Mouse (Mus musculus): ENCODE measurements around the gene Tlx1.
A peak's percentile ranks its signal among the peaks of the same experiment; 100 is the strongest.

Tlx1 gene

DNA sequence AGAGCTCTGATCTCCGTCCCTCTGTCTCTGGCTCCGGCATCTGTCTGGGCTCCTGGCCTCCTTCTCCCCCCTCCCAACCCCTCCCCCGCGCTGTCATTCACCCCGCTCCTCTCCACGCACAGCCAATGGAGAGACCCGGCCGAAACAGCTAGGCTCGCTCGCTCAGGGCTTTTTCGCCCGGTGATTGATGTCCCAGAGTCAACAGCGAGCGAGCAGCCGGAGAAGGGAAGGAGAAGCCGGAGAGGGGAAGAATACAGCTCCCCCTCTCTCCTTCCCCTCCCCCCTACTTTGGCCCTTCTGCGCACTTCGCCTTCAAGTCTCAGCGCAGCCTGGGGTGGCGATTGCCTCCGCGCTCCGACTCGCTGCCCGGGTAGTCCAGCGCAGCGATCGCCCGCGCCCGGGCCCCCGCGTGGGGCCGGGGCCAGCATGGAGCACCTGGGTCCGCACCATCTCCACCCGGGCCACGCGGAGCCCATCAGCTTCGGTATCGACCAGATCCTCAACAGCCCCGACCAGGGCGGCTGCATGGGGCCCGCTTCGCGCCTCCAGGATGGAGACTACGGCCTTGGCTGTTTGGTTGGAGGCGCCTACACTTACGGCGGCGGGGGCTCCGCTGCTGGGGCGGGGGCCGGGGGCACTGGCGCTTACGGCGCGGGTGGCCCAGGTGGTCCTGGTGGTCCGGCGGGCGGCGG lies at the start of gene Tlx1:
Tlx1 (plus strand) TSS at position 191 of the 692 bp plus-strand sequence.
- DNase-seq (ENCODE audit: low read depth, low spot score) = peak; percentile 72

DNA sequence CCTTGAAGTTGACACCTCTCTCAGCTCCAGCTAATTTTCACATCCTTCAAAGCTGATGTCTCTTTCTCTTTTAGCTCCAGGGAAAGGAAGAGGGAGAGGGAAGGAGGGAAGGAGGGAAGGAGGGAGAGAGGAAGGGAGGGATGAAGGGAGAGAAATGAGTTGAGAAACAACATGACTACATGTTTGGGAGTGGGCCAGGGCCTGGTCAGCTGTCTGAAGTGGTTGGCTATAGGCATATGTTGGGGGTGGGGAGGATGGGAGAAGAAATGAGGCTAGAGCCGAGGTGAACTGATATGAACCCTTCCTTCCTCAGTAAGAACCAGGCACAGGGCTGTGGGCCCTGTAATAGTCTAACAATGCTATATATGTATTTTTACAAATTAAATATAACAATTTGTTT lies 44.9 kb upstream of the Tlx1 start:
- DNase-seq (ENCODE audit: low read depth, low spot score) = no peak

DNA sequence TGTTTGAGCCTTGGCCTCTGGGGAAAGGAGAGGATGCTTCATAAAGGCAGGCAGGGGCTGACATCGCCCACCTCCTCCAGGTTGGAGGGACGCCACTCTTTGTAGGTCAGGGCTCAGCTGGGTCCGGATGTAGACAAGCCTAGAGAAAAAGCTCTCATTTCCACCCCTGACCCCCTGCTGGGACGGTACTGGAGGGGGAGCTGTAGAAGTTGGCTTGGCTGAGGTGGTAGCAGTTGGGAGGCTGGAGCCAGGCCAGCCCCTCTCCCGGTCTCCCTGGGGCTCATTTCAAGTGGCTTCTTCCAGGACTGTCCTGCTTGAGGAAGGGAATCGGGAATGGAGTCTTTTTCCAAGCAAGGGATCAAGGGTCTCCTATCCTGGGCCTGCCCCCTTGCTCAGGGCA lies 43.8 kb upstream of the Tlx1 start:
- peak; percentile 89 for DNase-seq (ENCODE audit: low read depth, low spot score)

DNA sequence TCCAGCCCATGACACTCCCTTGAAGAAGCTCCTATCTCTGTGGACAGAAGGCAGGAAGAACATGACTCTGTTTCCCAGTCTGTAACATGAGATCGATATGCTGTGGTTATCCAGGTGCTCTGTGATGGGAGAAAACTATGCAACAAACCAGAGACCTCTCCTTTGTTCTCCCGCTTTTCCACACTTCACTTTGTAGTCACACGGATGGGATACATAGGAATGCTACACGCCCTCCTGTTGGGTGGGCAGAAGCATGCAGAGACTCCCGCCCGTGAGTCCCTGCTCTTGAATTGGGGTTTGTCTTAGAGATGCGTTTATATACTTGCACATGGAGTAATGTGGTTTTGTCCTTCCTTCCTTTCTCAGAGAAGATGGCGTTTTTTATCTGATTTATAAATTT lies 39.8 kb upstream of the Tlx1 start:
- peak; percentile 35 for DNase-seq (ENCODE audit: low read depth, low spot score)

DNA sequence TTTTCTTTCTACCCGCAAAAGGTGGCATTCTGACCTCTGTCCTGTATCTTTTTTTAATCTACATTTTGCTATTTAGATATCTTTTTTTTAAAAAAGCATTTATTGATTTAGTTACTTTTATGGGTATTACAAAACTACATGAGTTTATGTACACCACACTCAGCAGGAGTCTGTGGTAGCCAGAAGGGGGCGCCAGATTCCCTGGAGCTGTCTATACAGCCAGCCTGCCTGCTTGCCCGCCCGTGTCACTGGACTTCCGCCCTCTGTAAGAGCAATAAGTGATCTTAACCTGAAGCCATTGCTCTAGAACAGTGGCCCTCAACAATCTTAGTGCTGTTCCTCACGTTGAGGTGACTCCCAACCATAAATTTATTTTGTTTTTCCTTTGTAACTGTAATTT lies 38.0 kb upstream of the Tlx1 start:
- DNase-seq (ENCODE audit: low read depth, low spot score) = peak; percentile 78

DNA sequence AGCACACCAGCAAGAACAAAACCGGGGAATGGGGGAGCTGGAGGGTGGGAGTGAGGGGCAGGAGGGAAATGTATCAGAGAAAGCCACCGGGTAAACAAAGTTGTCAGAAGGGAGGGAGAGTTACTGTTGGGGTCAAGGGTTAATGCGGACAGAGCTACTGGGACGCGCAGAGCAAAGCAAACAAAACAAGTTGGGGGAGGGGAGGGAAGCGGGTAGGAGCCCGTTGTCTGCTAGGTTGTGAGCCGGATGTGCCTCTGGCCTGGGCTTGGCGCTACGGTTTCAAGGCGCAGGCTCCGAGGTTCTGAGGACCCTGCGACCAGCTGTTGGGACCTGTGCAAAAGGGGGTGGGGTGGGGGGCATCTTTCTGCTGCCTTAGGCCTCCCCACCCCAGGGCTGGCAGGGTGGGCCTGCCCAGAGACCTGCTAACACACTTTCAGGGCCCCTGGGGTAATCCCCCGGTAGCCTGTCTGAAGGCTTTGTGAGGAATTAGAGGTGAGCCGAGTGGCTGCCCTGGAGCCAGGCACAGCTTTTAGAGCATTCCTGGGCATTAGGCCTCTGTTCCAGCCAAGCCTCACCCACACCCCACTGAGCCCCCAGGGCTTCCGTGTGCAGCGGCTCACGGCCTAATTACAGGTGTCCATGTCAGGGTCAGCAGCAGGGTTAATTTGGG lies 36.6 kb upstream of the Tlx1 start:
- peak; percentile 83 for DNase-seq (ENCODE audit: low read depth, low spot score)

DNA sequence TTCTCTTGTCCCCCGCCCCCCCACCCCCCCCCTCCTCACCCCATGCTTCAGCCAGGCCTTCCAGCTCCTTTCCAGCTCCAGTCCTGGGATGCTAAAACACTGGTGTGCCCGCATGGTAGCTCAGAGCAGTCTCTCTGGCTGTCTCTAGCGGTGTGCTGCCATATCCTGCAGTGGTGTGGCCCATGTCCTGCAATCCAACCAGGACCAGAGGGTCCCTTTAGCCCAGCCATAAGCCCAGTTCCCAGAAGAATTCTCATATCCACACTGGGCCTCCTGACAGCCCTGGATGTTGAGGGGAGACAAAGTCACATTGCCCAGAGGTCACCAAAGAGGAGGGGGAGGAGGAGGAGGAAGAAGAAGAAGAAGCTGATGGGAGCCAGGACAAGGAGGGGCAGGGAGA lies 35.7 kb upstream of the Tlx1 start:
- no peak for DNase-seq (ENCODE audit: low read depth, low spot score)

DNA sequence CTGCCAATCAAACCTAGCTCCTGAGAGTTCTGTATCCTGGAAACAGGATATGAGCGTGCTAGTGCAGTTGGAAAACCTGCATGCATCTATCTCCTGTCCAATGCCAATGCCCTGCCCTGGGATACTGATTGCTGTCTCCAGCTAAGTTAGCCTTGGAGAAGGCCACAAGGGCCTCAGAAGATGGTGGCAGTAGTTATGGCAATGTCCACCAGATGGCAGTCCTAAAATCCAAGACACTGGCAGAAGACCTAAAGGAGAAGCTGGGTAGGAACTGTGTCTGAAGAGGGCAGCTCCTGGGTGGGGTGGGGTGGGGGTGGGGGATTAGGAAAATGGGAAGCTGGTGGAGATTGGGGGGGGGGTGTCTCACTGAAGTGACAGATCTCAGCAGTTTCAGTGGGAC lies 33.7 kb upstream of the Tlx1 start:
- peak; percentile 69 for DNase-seq (ENCODE audit: low read depth, low spot score)

DNA sequence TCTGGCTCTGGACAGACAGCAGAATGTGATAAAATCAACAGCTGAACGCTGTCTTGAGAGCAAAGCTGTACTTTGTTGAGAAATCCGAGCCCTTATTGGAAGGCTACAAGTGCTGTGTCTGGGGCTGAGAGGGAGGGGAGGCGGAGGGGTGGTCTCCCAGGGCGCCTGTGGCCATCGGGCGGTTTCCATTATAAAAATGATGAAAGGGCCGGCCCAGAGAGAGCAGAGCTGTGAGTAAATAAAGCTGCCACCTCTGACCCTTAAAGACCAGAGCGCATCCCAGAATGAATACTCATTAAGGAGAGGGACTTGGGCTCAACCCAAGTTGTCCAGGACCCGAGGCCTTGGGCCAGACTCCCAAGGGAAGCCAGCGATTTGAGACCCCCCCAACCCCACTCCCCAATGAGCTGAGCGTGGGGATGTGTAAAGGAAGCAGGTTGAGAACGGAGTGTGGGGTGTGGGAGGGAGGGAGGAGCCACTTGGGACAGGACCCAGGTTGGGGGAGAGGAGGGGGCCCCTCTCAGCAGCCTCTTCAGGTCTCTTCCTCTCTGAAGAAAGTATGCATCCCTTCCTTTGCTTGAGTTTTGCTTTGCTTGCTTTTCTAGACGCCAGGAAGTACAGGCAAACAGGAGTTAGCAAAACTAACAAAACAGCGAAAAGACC lies 18.4 kb upstream of the Tlx1 start:
- no peak for DNase-seq (ENCODE audit: low read depth, low spot score)

DNA sequence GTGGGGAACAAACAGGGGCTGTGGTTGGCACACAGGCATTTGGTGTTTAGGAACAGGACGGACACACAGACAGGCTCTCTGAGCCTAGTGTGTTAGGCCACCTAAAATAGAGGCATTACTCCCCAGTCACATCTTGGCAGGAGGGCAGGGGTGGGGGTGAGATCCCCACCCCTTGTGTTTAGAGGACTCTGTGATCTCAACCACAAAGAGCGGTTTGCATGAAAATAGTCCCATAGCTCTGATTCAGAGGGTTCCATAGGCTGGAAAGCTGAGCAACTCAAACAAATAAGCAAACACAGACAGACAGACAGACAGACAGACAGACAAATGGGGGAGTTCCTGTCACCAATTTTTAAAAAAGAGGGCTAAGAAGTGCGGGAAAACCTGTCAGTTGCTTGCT lies 7.9 kb upstream of the Tlx1 start:
- peak; percentile 68 for DNase-seq (ENCODE audit: low read depth, low spot score)

DNA sequence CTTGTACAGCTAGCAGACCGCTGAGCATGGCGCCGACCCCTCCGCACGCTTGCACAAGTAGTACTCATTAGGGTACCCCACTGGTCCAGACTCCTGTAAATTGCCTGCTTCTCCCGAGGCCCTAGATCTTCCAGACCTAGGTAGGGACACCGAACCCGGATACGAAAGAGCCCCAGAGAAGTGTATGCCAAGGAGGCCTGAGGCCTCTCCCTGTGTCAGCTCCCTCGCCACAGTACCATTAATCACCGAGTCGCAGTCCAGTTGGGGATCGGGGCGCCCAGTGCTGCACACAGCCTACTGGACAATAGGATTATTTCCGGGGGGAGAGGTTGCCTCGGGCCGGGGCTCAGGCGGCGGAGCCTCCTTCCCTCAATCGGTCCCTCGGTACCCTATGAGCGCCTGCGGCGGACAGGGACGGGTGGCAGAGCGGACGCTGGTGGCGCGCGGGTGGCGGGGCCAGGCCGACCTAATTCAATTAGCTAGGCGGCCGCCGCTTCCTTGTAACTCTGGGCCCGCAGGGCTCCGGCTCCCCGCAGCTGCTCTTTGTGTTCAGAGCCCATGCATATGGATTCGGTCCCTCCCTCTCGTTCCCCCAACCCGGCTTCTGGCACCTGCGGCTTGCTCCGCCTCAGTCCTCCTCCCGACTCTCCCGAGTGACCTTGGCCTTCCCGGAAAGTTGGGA lies 7.1 kb upstream of the Tlx1 start:
- peak; percentile 92 for DNase-seq (ENCODE audit: low read depth, low spot score)

DNA sequence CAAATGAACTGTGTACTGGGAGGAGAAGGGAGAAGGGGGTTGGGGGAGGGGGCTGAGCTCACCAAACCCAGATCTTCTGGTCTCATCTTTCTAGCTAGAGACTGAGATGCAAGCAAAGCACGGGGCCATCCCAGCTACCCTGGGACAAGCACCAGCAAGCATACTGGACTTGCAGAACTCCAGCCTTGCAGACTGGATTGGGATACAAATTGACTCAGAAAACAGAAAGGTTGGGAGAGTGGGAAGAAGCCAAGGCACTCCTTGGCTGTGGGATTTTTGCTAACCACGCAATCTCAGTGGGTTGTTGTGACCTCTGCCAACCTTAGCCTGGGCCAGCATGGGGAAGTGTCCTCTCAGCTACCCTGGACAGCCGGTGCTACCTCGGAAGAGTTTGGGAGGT lies 3.4 kb upstream of the Tlx1 start:
- DNase-seq (ENCODE audit: low read depth, low spot score) = no peak

DNA sequence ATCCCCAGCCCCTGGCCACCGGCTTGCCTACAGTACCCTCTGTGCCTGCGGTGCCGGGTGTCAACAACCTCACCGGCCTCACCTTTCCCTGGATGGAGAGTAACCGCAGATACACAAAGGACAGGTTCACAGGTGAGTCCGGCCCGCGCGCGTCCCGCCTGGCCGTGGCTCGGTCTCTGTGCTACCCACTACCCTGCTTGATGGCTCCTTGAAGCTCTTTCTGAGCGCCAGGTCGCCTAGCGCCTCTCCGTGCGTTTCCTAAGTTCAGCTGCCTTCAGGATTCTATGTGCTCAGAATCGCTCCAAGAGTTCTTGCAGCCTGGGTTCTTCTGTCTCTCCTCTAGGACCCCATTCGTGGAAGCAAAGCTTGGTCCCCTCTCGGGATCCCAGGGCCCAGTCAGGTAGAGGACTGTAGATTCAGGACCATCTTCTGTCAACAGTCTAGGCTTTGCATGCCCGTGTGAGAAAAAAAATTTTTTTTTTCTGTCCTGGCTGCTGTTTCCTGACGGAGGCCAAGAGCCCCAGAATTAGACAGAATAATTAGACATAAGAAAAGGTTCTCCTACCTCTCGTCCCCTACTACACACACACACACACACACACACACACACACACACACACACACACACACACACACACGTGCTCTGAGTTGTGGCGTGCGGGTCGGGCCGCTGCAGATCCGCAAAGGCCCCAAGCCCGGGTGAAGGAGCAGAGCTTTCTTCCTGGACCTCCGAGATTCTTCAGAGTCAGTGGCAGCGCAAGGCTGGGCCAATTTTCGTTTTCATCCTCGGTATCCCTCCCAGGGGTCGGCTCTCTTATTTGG lies 1.1 kb downstream of the Tlx1 start:
- DNase-seq (ENCODE audit: low read depth, low spot score) = peak; percentile 50

DNA sequence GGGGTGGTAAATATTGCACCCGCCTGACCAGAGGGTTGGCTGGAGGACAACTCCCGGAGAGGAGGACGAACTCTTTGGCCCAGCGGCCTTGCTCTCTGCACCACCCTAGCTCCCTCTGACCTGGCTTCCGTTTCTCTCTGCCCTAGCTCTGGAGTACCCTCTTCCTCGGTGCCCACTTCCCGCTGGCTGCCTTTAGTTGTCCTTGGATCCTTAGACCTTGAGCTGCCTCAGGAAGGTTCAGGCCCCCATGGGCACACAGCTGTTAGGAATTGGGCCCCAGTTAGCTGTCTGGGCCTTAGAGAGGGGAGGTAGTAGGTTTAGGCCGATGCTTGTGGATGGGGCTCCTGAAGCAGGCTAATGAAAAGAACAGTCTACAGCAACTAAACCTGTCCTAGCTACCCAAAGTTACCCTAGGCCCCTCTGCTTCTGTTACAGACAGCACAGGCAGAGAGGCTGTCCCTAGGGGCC lies 1.7 kb downstream of the Tlx1 start:
- no peak for DNase-seq (ENCODE audit: low read depth, low spot score)

DNA sequence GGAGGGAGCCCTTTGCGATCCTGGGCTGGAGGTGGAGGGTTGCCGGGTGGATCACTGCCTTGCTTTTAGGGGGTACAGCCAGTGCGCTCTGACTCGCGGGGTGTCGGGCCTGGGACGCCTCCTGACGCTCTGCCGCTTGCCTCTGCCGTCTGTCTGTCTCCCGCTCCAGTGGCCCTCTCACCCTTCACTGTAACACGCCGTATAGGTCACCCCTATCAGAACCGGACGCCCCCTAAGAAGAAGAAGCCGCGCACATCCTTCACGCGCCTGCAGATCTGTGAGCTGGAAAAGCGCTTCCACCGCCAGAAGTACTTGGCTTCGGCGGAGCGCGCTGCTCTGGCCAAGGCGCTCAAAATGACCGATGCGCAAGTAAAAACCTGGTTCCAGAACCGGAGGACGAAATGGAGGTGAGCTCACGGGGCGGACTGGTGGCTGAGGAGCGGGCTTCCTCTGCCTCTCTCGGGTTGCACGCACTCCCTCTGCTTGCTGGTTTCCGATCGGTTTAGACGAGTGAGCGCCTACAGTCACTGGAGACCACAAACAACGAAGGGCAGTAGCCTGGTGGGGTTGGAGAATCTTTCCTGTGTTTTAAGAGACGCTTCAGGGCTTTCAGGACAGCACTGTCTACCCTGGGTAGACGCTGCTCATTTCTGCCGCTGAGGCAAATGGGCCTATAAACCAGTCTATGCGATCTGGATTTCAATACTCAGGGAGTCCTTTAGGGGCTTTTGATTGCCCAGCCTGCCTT lies 3.0 kb downstream of the Tlx1 start:
- DNase-seq (ENCODE audit: low read depth, low spot score) = peak; percentile 51

DNA sequence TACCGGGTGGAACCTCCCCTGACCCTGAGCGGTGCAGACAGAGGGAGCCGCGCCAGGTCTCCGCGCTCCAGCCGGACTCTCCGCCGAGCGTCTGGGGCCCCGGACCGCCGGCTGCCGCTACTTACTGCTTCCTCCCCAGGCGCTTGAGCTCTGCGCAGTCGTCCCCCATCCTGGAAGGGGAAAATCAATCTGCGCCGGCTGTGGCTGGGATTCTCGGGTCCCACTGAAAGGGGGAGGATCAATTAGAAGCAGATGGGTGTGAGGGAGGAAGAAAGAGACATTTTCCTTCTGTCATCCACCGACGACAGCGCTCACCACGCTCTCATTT lies 3.5 kb downstream of the Tlx1 start:
- no peak for DNase-seq (ENCODE audit: low read depth, low spot score)

DNA sequence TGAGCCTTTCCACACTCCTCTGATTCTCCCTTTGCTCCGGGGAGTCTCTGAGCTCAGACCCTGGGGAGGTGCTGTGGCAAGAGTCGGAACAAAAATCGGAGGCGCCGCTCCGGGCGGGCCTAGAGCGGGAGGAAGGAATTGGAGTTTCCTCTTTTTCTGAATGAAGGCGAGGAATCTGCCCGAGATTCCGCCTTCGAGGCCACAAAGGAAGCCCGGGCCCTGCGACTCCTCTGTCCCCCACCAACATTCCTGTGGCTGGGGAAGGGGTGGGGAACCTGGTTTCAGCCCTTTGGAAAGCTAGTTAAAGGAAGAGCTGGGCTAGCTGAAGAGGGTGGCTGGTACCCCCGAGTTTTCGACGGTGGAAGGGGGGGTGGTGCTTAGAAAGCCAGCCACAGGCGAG lies 4.0 kb downstream of the Tlx1 start:
- no peak for DNase-seq (ENCODE audit: low read depth, low spot score)

DNA sequence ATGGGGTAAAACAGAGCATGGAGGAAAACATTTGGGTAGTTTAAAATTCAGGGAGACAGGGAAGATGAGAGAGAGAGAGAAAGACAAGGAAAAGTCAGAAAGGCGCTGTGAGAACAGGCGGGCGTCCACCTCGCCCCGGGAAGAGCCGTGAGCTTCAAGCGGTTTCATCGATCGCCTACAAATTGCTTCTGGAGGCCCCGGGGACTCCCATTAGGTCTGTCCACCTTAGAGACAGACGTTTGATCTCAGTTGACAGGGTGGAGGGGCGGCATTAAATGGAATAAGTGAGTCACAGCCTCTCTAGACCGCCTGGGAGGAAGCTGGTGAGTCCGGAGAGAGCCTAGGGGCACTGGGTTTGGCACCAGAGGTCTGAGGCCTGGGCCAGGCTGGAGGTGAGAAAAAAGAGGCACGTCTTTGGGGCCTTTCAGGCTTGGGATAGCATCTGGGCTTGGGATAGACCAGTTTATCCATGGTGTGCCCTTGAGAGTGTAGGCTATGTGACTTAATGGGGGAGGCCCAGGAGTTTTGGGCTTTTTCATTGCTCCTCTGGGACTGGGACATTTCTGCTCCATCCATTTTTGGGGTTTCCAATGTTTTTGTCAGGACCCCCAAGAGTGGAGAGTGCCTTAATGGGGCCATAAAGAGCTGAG lies 4.8 kb downstream of the Tlx1 start:
- no peak for DNase-seq (ENCODE audit: low read depth, low spot score)

DNA sequence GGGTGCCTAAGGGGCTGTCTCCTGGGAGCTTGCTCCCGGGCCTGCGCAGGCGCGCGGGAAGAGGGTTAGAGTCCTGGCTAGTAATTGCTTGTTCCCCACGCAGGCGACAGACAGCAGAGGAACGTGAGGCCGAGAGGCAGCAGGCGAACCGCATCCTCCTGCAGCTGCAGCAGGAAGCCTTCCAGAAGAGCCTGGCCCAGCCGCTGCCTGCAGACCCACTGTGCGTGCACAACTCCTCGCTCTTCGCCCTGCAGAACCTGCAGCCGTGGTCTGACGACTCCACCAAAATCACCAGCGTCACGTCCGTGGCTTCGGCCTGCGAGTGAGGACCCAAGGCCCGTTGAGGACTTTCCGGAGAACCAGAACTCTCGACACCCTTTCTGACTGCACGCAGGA lies 5.3 kb downstream of the Tlx1 start:
- DNase-seq (ENCODE audit: low read depth, low spot score) = no peak

DNA sequence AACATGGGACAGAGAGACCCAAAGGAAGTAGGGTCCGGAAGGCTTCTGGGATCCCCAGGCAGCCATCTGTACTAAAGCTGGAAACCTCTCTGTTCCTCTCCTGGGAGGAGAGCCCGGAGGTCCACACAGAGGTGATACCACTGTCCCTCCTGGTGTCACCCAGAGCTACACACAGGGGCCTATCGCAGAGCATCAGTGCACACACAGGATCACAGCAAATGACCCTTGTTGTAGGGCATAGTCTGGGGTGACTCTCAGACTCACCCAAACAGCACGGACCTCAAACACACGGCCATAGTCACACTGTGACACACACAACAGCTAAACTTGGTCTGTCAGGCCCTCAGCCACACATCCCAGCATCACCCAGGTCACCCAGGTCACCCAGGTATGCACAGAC lies 5.9 kb downstream of the Tlx1 start:
- DNase-seq (ENCODE audit: low read depth, low spot score) = no peak

Measured in ES-CJ7 (cell line).